Mouse (Mus musculus): Measurements from ENCODE around the gene Pagr1a.

Gene Pagr1a

GRCm38 (mm10) chr7:127016971-127017949, at the start of gene Pagr1a:
Gene Pagr1a (minus strand): TSS chr7:127017352.
- peak; percentile 94 for DNase-seq (ENCODE audit: low spot score)

GRCm38 (mm10) chr7:127066317-127066716, 49.2 kb upstream of the Pagr1a start:
- no peak for DNase-seq (ENCODE audit: low spot score)

- no peak for DNase-seq (ENCODE audit: low spot score)
Observed at GRCm38 (mm10) chr7:127065538-127065937, 48.4 kb upstream of the Pagr1a start.

GRCm38 (mm10) chr7:127055026-127055585, 38.0 kb upstream of the Pagr1a start:
- DNase-seq (ENCODE audit: low spot score) = no peak

- DNase-seq (ENCODE audit: low spot score) = peak; percentile 87
Observed at GRCm38 (mm10) chr7:127041851-127042672, 24.9 kb upstream of the Pagr1a start, which contains the start of gene Kif22. Gene Kif22 (minus strand): TSS chr7:127042471.

- DNase-seq (ENCODE audit: low spot score) = no peak
Observed at GRCm38 (mm10) chr7:127031244-127031643, 14.1 kb upstream of the Pagr1a start.

GRCm38 (mm10) chr7:127030172-127030571, 13.0 kb upstream of the Pagr1a start:
- no peak for DNase-seq (ENCODE audit: low spot score)

GRCm38 (mm10) chr7:127027885-127028284, 10.7 kb upstream of the Pagr1a start:
- DNase-seq (ENCODE audit: low spot score) = no peak

- peak; percentile 99 for DNase-seq (ENCODE audit: low spot score)
Observed at GRCm38 (mm10) chr7:127026984-127027726, 10.0 kb upstream of the Pagr1a start, which contains the start of gene Maz. Gene Maz (minus strand): TSS chr7:127027037.

GRCm38 (mm10) chr7:127026616-127026983, 9.4 kb upstream of the Pagr1a start:
- DNase-seq (ENCODE audit: low spot score) = peak; percentile 87

- DNase-seq (ENCODE audit: low spot score) = peak; percentile 75
Observed at GRCm38 (mm10) chr7:127026161-127026600, 9.0 kb upstream of the Pagr1a start.

- peak; percentile 69 for DNase-seq (ENCODE audit: low spot score)
Observed at GRCm38 (mm10) chr7:127025556-127026160, 8.5 kb upstream of the Pagr1a start.

- peak; percentile 80 for DNase-seq (ENCODE audit: low spot score)
Observed at GRCm38 (mm10) chr7:127024755-127025555, 7.8 kb upstream of the Pagr1a start.

GRCm38 (mm10) chr7:127023896-127024690, 6.9 kb upstream of the Pagr1a start:
- DNase-seq (ENCODE audit: low spot score) = no peak

- no peak for DNase-seq (ENCODE audit: low spot score)
Observed at GRCm38 (mm10) chr7:127023272-127023691, 6.1 kb upstream of the Pagr1a start.

GRCm38 (mm10) chr7:127022528-127023271, 5.5 kb upstream of the Pagr1a start:
- no peak for DNase-seq (ENCODE audit: low spot score)

- DNase-seq (ENCODE audit: low spot score) = no peak
Observed at GRCm38 (mm10) chr7:127021563-127022527, 4.7 kb upstream of the Pagr1a start.

Data from ovary, postnatal 36 days (tissue).